In genomic region chr1:92788049-92788448, GRCm38 (mm10) we compare ENCODE assay signal across 16 mouse cellular contexts. TPM values are rescaled to one million over a fixed set of nuclear protein-coding genes. Genes with fewer than 3 reads are reported as not detected.
A peak's percentile ranks its signal among the peaks of the same experiment; 100 is the strongest.
DNase-seq lines count a peak whose midpoint lies in the region; ATAC-seq lines count a peak whose summit lies in the region.
"Had no signal": no experiment of that assay in that cellular context is flagged by ENCODE, and none has a peak within 500 bp of the region (broad histone marks: within the 10 kb centered on the region; RNA-seq: fewer than 3 reads in every experiment).

No protein-coding gene starts in this region.

- peaks cover 48% of the 10 kb centered on the region for H3K4me1 ChIP-seq in forebrain, embryonic 10.5 days
- peaks cover 27% of the 10 kb centered on the region for H3K4me1 ChIP-seq in forebrain, embryonic 12.5 days
- H3K4me1 ChIP-seq in limb, embryonic 10.5 days: peaks cover 65% of the 10 kb centered on the region

- no peak overlapping the region for H3K4me2 ChIP-seq in forebrain, embryonic 12.5 days
- H3K4me2 ChIP-seq: embryonic facial prominence, embryonic 13.5 days; embryonic facial prominence, embryonic 15.5 days had no signal

- no peak for DNase-seq in forebrain, embryonic 10.5 days (ENCODE audit: extremely low spot score, low spot score)
- no peak for DNase-seq in limb, embryonic 10.5 days (ENCODE audit: low spot score)
- DNase-seq in adipocyte (ENCODE audit: low spot score): no peak
- no peak for DNase-seq in thymus, postnatal 25 days
- DNase-seq: adrenal gland, adult 8-10 months; adrenal gland, postnatal 14 days; adrenal gland, postnatal 36 days; B cell, adult 2 months; cerebellum, adult 11-12 months; cerebellum, adult 9-10 months had no signal

- peak overlapping the region; percentile 63; the same call in 1 of the 2 replicates for H3K27ac ChIP-seq in forebrain, embryonic 10.5 days
- H3K27ac ChIP-seq in forebrain, embryonic 12.5 days: no peak overlapping the region
- H3K27ac ChIP-seq in limb, embryonic 10.5 days: peak overlapping the region; percentile 91; the same call in 1 of the 2 replicates
- H3K27ac ChIP-seq: embryonic facial prominence, embryonic 13.5 days; embryonic facial prominence, embryonic 15.5 days had no signal

- no peak for ATAC-seq in forebrain, embryonic 12.5 days (ENCODE audit: low FRiP score)
- ATAC-seq: forebrain, embryonic 14.5 days; forebrain, embryonic 16.5 days had no signal

- H3K9ac ChIP-seq in forebrain, embryonic 12.5 days: no peak overlapping the region
- H3K9ac ChIP-seq: embryonic facial prominence, embryonic 13.5 days; embryonic facial prominence, embryonic 15.5 days had no signal

- H3K9me3 ChIP-seq in forebrain, embryonic 10.5 days: no peaks in the 10 kb centered on the region
- H3K9me3 ChIP-seq in forebrain, embryonic 12.5 days: no peaks in the 10 kb centered on the region
- no peaks in the 10 kb centered on the region for H3K9me3 ChIP-seq in limb, embryonic 10.5 days (replicated peaks)
- H3K9me3 ChIP-seq: embryonic facial prominence, embryonic 13.5 days; embryonic facial prominence, embryonic 15.5 days had no signal

- H3K4me3 ChIP-seq in forebrain, embryonic 10.5 days: no peak overlapping the region
- no peak overlapping the region for H3K4me3 ChIP-seq in forebrain, embryonic 12.5 days (replicated peaks)
- H3K4me3 ChIP-seq in limb, embryonic 10.5 days: no peak overlapping the region
- H3K4me3 ChIP-seq: embryonic facial prominence, embryonic 13.5 days; embryonic facial prominence, embryonic 15.5 days; erythroblast, embryonic 14.5 days had no signal

- no peaks in the 10 kb centered on the region for H3K27me3 ChIP-seq in forebrain, embryonic 10.5 days (ENCODE audit: poor library complexity, severe bottlenecking)
- H3K27me3 ChIP-seq in forebrain, embryonic 12.5 days: no peaks in the 10 kb centered on the region
- H3K27me3 ChIP-seq in limb, embryonic 10.5 days (ENCODE audit: low read depth, poor library complexity, severe bottlenecking): no peaks in the 10 kb centered on the region
- H3K27me3 ChIP-seq: embryonic facial prominence, embryonic 13.5 days had no signal

- WGBS in forebrain, embryonic 10.5 days: 85% methylated on average over 7 of the region's 7 CpGs
- 91% methylated on average over 7 of the region's 7 CpGs for WGBS in forebrain, embryonic 12.5 days
- 85% methylated on average over 7 of the region's 7 CpGs for WGBS in limb, embryonic 10.5 days

- H3K36me3 ChIP-seq in forebrain, embryonic 10.5 days (replicated peaks): no peaks in the 10 kb centered on the region
- no peaks in the 10 kb centered on the region for H3K36me3 ChIP-seq in forebrain, embryonic 12.5 days (replicated peaks)
- H3K36me3 ChIP-seq in limb, embryonic 10.5 days: no peaks in the 10 kb centered on the region
- H3K36me3 ChIP-seq: embryonic facial prominence, embryonic 13.5 days; embryonic facial prominence, embryonic 15.5 days had no signal

RNA-seq across cellular contexts. Expression of gene Gpc1, which starts 43.4 kb away (rescaled TPM):
- 95.2 and 99.2 TPM in 2 replicates for polyA plus RNA-seq in forebrain, embryonic 10.5 days (2016; fragmentation: Nextera tagmentation; extraction: Ambion mirVana)
- 124 and 160 TPM in 2 replicates for polyA plus RNA-seq in forebrain, embryonic 12.5 days (2016; fragmentation: Nextera tagmentation; extraction: Ambion mirVana)
- 82.0 and 87.4 TPM in 2 replicates for polyA plus RNA-seq in limb, embryonic 10.5 days (2016; fragmentation: Nextera tagmentation; extraction: Ambion mirVana)
